Mouse (Mus musculus) MEL-GATA-1-ER (cell line): ENCODE results near the gene Zfp946.

Experiments
- DNase-seq: peaks from one replicate; pipeline ENCODE4 v3.0.0-alpha.2; 2012; ENCODE audit warnings: low read depth; ENCODE audit errors: extremely low read depth

Zfp946 gene

GRCm38 (mm10) chr17:22423952-22424617 is at the start of gene Zfp946:
Gene Zfp946 (plus strand): TSS chr17:22424222.
- DNase-seq: no peak

GRCm38 (mm10) chr17:22410756-22411155 is 13.3 kb upstream of the Zfp946 start:
- DNase-seq: peak; percentile 19

GRCm38 (mm10) chr17:22417510-22417909 is 6.5 kb upstream of the Zfp946 start:
- peak; percentile 33 for DNase-seq

GRCm38 (mm10) chr17:22424636-22425354 is 773 bp downstream of the Zfp946 start:
- no peak for DNase-seq

DNA sequence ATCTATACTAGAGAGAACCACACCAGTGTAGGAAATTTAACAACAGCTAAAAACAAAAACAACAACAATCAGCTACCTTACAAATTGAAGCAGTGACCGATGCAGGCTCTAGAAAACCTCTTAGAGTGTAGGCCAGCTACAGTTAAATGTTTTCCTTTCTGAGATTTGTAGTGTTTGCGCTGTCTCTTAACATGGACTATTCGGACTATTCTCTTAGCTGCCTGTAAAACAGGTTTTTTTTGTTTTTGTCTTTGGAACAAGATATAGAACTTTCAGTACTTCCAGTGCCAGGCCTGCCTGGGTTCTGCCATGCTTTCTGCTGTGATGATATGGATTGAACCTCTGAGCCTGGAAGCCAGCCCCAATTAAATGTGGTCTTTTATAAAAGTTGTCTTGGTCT is 23.7 kb downstream of the Zfp946 start:
- DNase-seq: no peak

DNA sequence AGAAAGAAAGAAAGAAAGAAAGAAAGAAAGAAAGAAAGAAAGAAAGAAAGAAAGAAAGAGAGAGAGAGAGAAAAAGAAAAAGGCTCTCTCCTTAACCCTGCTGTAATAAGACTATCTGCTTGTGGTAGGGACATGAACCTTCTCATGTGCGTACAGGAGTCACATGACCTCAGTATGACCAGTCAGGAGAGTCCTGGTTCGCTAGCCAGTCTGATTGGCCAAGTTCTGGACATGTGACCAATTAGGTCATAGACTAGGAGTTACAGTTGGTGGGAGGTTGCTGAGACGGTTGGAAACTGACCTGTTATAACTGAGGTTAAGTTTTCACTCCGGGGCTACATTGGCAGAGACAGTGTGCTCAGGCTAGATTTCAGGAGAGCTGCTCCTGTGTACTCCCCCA is 73.1 kb downstream of the Zfp946 start:
- DNase-seq: no peak
